Mouse (Mus musculus): ENCODE results near the gene Tmem186.

DNA sequence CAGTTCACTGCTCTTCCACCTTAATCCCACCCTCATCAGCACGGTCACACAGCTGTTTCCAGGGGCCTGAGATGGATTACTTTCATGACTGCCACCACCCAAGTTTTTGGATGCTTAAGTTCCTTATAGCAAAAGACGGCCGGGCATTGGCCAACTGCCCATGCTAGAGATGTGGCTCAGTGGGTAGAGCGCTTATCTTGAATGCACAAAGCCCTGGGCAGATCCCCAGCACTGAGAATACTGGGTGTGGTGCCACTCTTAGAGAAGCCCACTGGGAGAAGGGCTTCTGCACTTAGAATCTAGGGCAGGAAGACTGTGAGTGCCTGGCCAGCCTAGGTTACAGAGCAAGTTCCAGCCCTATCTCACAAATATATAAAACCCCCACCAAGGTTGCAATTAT, 41.2 kb upstream of the Tmem186 start:
- TF ChIP-seq CTCF (IDR thresholded peaks at IDR 0.05; ENCODE audit: insufficient read depth, low read depth, low read length) (no peak), POLR2A (IDR thresholded peaks at IDR 0.05; ENCODE audit: insufficient read depth, low read depth, low read length) (no peak)
